Mouse (Mus musculus) leukemia stem cell, adult 10-12 weeks (primary cell): Measurements from ENCODE around the gene Fitm1. TPM values are rescaled to one million over a fixed set of nuclear protein-coding genes. Genes with fewer than 3 reads are reported as not detected.

Experiments used
- polyA plus RNA-seq: library from polyadenylated mRNA; stranded (reverse); fragments of >175 nt; gene quantifications from 2 replicates; pipeline ENCODE4 v1.2.3, GENCODE M21; 2012; ENCODE audit warnings: low replicate concordance

The Fitm1 gene
- polyA plus RNA-seq, result not detected in 2 replicates

DNA sequence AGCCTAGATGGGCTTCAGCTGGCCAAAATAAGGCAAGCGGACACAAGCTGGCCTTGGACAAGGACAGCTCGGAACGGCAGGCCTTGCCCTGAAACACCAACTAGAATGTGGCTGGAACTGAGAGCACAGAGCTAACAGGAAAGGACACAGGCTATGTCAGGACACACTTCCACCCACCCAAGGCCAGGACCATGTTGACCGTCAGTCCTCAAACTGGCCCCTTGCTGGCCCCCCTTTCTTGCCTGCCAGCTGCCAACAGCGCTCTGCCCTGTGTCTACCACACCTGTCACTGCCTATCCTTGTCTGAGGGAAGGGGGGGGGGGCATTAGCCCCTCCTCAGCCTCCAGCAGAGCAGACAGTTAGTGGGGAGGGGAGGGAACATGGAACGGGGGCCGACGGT lies at the start of gene Fitm1:
TSS of gene Fitm1 (plus strand) at position 316 of the 400 bp plus-strand sequence.

GRCm38 (mm10) chr14:55540067-55540786 lies 35.2 kb upstream of the Fitm1 start, which contains the start of gene Pck2:
TSS of gene Pck2 (plus strand) at chr14:55540266.

DNA sequence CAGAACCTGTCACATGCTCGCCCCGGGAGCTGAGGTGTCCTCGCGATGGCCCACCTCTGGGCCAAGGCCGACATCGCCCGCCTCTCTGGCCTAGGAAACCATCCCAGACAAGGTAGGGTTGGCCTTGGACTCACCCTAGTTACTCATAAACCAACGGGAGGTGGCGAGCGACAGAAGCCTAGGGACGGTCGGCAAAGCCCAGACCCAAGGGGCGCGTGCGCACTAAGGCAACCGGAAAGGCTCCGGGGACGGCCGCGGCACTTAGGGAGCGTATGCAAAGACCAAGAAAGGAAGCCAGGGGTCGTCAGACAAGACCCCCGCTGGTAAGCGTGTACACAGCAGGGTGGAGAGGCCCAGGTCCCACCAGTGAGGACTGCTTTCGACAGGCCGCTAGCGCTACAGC lies 15.6 kb upstream of the Fitm1 start, which contains the start of gene Dcaf11:
TSS of gene Dcaf11 (plus strand) at position 208 of the 403 bp plus-strand sequence.

DNA sequence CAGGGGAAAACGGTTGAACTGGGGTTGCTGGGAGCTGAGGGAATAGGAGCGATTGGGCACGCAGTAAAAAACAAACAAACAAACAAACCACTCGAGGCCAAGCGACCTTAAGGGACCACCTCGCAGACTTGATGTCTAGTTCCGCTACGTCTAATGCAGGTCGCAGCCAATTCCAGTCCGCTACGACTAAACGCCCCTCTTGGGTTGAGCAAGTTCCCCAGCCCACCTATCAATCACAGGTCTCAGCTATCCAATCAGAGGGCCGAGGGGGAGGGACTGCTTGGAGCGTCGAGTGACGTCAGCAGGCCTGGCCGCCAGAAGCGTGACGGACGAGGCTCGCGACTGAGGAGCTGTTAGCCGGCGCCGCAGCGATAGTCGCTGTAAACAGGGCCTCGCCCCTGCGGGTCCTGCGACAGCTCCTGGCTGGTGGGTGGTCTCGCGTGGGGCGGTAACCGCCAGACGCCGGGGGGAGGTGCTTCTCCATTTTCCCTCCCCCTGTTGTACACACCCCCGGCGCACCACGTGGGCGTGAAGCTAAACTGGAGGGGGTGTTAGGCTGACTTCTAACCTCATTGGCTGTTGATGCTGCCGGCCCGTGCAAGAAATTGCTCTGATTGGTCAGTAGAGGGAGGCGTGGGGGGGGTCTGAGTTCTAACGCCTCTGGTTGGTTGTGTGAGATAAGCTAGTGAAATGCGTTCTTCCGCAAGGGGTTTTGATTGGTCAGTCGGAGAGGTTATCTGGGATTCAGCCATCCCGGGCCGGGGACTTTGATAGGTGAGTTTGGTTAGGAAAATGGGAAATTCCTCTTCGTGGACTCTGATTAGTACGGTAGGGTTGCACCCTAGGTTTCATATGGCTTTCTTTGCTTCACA lies 15.0 kb upstream of the Fitm1 start, which contains the start of gene A730061H03Rik:
TSS of gene A730061H03Rik (minus strand) at position 205 of the 872 bp plus-strand sequence.

DNA sequence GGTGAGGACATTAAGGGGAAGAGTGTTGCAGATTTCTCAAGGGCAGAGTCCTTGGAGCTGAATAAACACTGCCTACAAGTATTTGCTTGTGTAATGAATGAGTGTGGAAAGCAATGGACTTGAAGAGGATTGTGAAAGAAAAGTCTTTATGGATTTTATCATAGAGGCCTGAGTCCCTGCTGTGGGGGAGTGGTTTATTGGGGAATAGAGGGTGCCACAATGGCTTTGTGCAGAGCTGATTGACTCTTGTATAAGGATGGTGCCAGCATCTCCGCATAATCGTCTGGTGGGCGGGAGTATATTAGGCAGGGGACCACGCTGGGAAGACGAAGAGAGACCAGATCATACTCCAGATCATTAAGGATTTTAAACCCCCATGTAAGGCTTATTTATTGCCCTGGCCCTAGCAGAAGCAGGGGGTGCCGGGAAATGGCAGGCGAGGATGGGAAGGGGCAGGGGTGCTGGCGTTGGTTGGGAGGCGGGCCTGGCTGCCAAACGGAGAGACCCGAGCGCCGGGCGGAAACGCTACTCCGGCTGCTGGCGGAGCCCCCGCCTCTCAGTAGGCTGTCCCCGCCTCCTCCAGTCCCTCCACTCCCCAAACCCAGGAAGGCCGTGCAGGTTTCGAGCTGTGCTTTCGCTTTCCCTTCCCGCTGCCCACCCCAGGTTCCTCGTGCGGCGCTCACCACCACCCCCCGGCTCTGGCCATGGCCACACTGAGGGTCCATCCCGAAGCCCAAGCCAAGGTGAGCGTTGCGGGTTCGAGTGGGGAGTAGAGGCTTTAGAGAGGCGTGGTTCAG lies 2.7 kb downstream of the Fitm1 start, which contains the start of gene Psme1:
TSS of gene Psme1 (plus strand) at position 253 of the 797 bp plus-strand sequence.

GRCm38 (mm10) chr14:55584702-55585565 lies 9.5 kb downstream of the Fitm1 start, which contains the start of gene Emc9:
TSS of gene Emc9 (minus strand) at chr14:55585302.

GRCm38 (mm10) chr14:55590748-55591330 lies 15.4 kb downstream of the Fitm1 start, which contains the start of gene Psme2:
TSS of gene Psme2 (minus strand) at chr14:55591113.

DNA sequence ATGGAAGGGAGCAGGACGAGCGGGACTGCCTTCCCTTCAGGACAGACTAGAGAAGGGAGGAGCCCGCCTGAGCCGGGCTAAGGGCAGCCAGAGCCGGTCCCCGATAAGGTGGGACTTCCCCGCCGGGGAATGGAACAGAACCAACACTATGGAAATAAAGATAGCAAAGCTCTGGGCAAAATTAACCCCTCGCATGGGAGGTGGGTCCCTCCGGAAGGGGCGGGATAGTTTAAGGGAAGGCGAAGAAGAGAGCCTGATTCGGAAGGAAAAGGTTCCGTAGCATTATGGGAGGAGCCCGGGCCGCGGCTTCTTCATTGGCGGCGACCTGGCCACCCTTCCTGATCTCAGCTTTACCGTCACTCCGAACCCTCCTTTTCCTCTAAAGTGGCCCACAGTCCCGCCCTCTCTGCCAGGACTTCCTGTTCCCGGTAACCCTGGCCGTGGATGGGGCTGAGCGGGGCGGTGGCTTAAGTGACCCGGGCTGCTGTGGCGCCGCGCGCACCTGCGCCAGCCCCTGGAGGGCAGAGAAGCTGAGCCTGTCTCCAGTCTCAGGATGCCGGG lies 16.0 kb downstream of the Fitm1 start, which contains the start of gene Rnf31:
TSS of gene Rnf31 (plus strand) at position 378 of the 561 bp plus-strand sequence.

DNA sequence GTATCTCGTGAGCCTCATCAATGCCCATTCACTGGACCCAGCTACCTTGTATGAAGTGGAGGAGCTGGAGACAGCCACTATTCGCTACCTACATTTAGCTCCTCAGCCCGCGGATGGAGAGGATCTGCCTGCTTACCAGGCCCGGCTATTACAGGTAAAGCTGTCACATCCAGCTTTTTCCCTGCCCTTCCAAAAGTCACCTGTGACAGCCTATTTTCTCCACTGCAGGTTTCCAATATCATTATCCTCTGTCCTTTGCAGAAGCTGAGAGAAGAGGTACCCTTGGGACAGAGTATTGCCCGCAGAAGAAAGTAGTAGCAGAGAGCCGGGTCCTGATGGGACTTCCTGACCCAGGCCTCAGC lies 27.8 kb downstream of the Fitm1 start, which contains the start of gene Irf9:
TSS of gene Irf9 (plus strand) at position 301 of the 362 bp plus-strand sequence.

DNA sequence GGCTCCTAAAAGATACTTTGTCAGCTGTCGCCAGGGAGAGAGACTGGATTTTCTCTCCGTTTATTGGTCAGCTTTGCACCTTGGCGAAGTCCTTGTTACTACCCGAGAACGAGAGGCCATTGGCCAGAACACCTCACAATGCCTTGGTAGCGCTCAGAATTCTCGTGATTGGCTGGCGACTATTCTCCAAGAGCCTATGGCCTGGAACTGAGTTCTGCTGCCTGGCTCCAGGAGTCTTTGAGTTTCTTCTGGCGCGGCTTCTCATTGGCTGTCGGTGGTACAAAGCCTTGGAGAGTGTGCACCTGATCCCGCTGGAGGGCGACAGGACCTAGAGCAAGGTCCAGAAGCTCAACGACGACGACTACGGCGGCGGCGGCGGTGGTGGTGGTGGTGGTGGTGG lies 42.4 kb downstream of the Fitm1 start, which contains the start of gene Rec8:
TSS of gene Rec8 (plus strand) at position 216 of the 400 bp plus-strand sequence.

Other genes starting within 250 kb of the Fitm1 start
- gene Dhrs4, start 96.9 kb upstream of the Fitm1 start, polyA plus RNA-seq, result 56.4 and 85.0 TPM in 2 replicates
- gene Carmil3, start 85.0 kb upstream of the Fitm1 start, polyA plus RNA-seq, result 6.0 and 15.4 TPM in 2 replicates
- gene Cpne6, start 65.2 kb upstream of the Fitm1 start, polyA plus RNA-seq, result not detected in 2 replicates
- gene Nrl, start 50.6 kb upstream of the Fitm1 start, polyA plus RNA-seq, result 0.41 and 0.62 TPM in 2 replicates
- 116 and 171 TPM in 2 replicates for gene Pck2, start 35.4 kb upstream of the Fitm1 start, polyA plus RNA-seq
- gene Dcaf11, start 15.6 kb upstream of the Fitm1 start, polyA plus RNA-seq, result 26.0 and 50.2 TPM in 2 replicates
- gene A730061H03Rik, start 15.2 kb upstream of the Fitm1 start, polyA plus RNA-seq, result 0.97 and 1.7 TPM in 2 replicates
- 69.7 and 113 TPM in 2 replicates for gene Psme1, start 2.5 kb downstream of the Fitm1 start, polyA plus RNA-seq
- gene Emc9, start 9.7 kb downstream of the Fitm1 start, polyA plus RNA-seq, result 25.0 and 35.4 TPM in 2 replicates
- 21.1 and 39.3 TPM in 2 replicates for gene Psme2, start 15.5 kb downstream of the Fitm1 start, polyA plus RNA-seq
- gene Rnf31, start 16.1 kb downstream of the Fitm1 start, polyA plus RNA-seq, result 31.7 and 39.6 TPM in 2 replicates
- gene Irf9, start 28.0 kb downstream of the Fitm1 start, polyA plus RNA-seq, result 22.2 and 204 TPM in 2 replicates
- gene Rec8, start 42.4 kb downstream of the Fitm1 start, polyA plus RNA-seq, result 7.8 and 19.7 TPM in 2 replicates
- gene Ipo4, start 60.3 kb downstream of the Fitm1 start, polyA plus RNA-seq, result 18.3 and 108 TPM in 2 replicates
- 18.9 TPM in 1 of 2 replicates, not detected in the other for gene Gm49378, start 62.3 kb downstream of the Fitm1 start, polyA plus RNA-seq
- 20.7 and 31.5 TPM in 2 replicates for gene Tm9sf1, start 68.2 kb downstream of the Fitm1 start, polyA plus RNA-seq
- gene Tssk4, start 74.6 kb downstream of the Fitm1 start, polyA plus RNA-seq, result 0.41 TPM in 1 of 2 replicates, not detected in the other
- 11.3 and 12.5 TPM in 2 replicates for gene Mdp1, start 84.9 kb downstream of the Fitm1 start, polyA plus RNA-seq
- gene Gmpr2, start 96.3 kb downstream of the Fitm1 start, polyA plus RNA-seq, result 3.1 and 25.0 TPM in 2 replicates
- gene Nedd8, start 96.5 kb downstream of the Fitm1 start, polyA plus RNA-seq, result 32.6 and 33.7 TPM in 2 replicates
- gene Tinf2, start 106.2 kb downstream of the Fitm1 start, polyA plus RNA-seq, result 49.1 and 49.7 TPM in 2 replicates
- gene Tgm1, start 138.3 kb downstream of the Fitm1 start, polyA plus RNA-seq, result 4.5 and 11.0 TPM in 2 replicates
- gene Rabggta, start 146.6 kb downstream of the Fitm1 start, polyA plus RNA-seq, result 8.7 and 22.8 TPM in 2 replicates
- 4.0 and 4.2 TPM in 2 replicates for gene Dhrs1, start 170.1 kb downstream of the Fitm1 start, polyA plus RNA-seq
- gene Nop9, start 170.1 kb downstream of the Fitm1 start, polyA plus RNA-seq, result 57.8 and 83.1 TPM in 2 replicates
- not detected in 2 replicates for gene Cideb, start 182.8 kb downstream of the Fitm1 start, polyA plus RNA-seq
- 0.20 TPM in 1 of 2 replicates, not detected in the other for gene Ltb4r2, start 185.8 kb downstream of the Fitm1 start, polyA plus RNA-seq
- gene Ltb4r1, start 190.3 kb downstream of the Fitm1 start, polyA plus RNA-seq, result 1.1 and 3.8 TPM in 2 replicates
- 1.5 and 1.8 TPM in 2 replicates for gene Adcy4, start 208.5 kb downstream of the Fitm1 start, polyA plus RNA-seq
- gene Ripk3, start 213.2 kb downstream of the Fitm1 start, polyA plus RNA-seq, result 54.1 and 55.8 TPM in 2 replicates
- gene Nfatc4, start 247.5 kb downstream of the Fitm1 start, polyA plus RNA-seq, result 0.20 and 0.88 TPM in 2 replicates